8 mouse cellular contexts compared by ENCODE assay signal in the genomic region with DNA sequence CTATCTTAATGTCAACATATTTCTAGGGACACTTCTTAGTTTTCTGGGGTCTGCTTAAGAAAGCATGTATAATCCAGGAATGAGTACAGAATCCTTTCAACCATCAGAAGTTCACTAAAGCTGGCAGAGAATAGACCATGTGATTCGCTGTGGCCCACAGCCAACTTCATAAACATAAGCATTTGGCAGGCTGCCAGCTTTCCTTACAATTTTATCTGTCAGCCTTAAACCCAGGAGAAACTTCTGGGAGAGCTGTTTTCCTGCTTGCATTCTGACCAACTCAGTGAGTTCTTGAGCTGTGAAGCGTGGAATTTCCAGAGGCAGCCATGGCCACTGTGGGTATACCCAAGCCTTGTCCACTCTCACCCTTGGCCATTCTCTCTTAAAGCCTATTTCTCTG.
A peak's percentile ranks its signal among the peaks of the same experiment; 100 is the strongest.
DNase-seq lines count a peak whose midpoint lies in the region; ATAC-seq and TF ChIP-seq lines count a peak whose summit lies in the region.

No protein-coding gene starts in this region.

- no peak overlapping the region for H3K4me2 ChIP-seq in midbrain, postnatal 0 days (ENCODE audit: low read depth, low read length, poor library complexity, severe bottlenecking)

- H3K27me3 ChIP-seq in midbrain, postnatal 0 days (ENCODE audit: insufficient read depth, low read length): no peaks in the 10 kb centered on the region

- no peak overlapping the region for H3K4me3 ChIP-seq in left cerebral cortex, adult 2 months
- H3K4me3 ChIP-seq in midbrain, postnatal 0 days (ENCODE audit: low read depth, low read length): no peak overlapping the region

- H3K4me1 ChIP-seq in midbrain, postnatal 0 days (ENCODE audit: insufficient read depth, low read length): no peaks in the 10 kb centered on the region

- H3K9ac ChIP-seq in midbrain, postnatal 0 days (replicated peaks; ENCODE audit: low read length, poor library complexity, severe bottlenecking): no peak overlapping the region

- TF ChIP-seq CTCF in left cerebral cortex, adult 2 months (IDR thresholded peaks at IDR 0.05): no peak
- no peak for TF ChIP-seq CTCF in midbrain, postnatal 0 days (IDR thresholded peaks at IDR 0.05)

- H3K27ac ChIP-seq in left cerebral cortex, adult 2 months: no peak overlapping the region
- no peak overlapping the region for H3K27ac ChIP-seq in midbrain, postnatal 0 days (ENCODE audit: low read depth, low read length)

- no peaks in the 10 kb centered on the region for H3K36me3 ChIP-seq in midbrain, postnatal 0 days (ENCODE audit: insufficient read depth, low read length)

- peak; percentile 21 for DNase-seq in adrenal gland, postnatal 25 days
- DNase-seq in adrenal gland, postnatal 14 days: no peak
- peak; percentile 65 for DNase-seq in brain, adult 2 months (ENCODE audit: low read depth, low spot score)
- peak; percentile 41 to 45 for DNase-seq in heart, postnatal 14 days
- DNase-seq in left cerebral cortex, adult 2 months (ENCODE audit: extremely low spot score in 1 of 2, low spot score in 2 of 2): peak; percentile 48 to 50
- peak; percentile 75 for DNase-seq in midbrain, postnatal 0 days (ENCODE audit: low spot score)
- no peak for DNase-seq in spleen, postnatal 10 days (ENCODE audit: low spot score in 2 of 2)
- DNase-seq in Muller cell, postnatal 12 days (ENCODE audit: inconsistent ontology term): no peak

- no peak for ATAC-seq in midbrain, postnatal 0 days (ENCODE audit: low FRiP score)

- intact Hi-C loops in heart, postnatal 14 days (cut with DNase I): no loop called here
- intact Hi-C loops in left cerebral cortex, adult 2 months (cut with DNase I): no loop called here

- H3K9me3 ChIP-seq in midbrain, postnatal 0 days (ENCODE audit: low read length): no peaks in the 10 kb centered on the region

- 67% methylated on average over 2 of the region's 2 CpGs for WGBS in midbrain, postnatal 0 days

Comparison
In these comparisons a context has a peak if more than half of its experiments do, and no peak if none do; other contexts are left out.
1. DNase-seq: peak in adrenal gland, postnatal 25 days (single experiment), brain, adult 2 months (single experiment), heart, postnatal 14 days (2 of 2), left cerebral cortex, adult 2 months (2 of 2) and midbrain, postnatal 0 days (single experiment); none in adrenal gland, postnatal 14 days (single experiment), spleen, postnatal 10 days (0 of 2) and Muller cell, postnatal 12 days (single experiment).